Mouse (Mus musculus): ENCODE measurements at regions not wholly inside any gene's neighbourhood (a gene's known extent, or its start where the extent isn't known, plus 50 kb on each side); places are given as distances from the start of the nearest gene placed in this dataset.

GRCm38 (mm10) chr1:186034443-186034842, 82.7 kb downstream of the Lyplal1 start:
- Histone ChIP-seq H3K36me3 (replicated peaks; ENCODE audit: low read length) (no peaks in the 10 kb centered on the region), H3K4me3 (replicated peaks) (no peak overlapping the region), H3K4me1 (no peaks in the 10 kb centered on the region), H3K27me3 (replicated peaks) (no peaks in the 10 kb centered on the region), H3K9me3 (peaks cover 30% of the 10 kb centered on the region)
- TF ChIP-seq FLI1 (IDR thresholded peaks at IDR 0.05; ENCODE audit: low read length) (no peak), GATA1 (IDR thresholded peaks at IDR 0.05; ENCODE audit: borderline replicate concordance, low read length) (no peak)

Measured in megakaryocyte, embryonic 14.5 days (primary cell).